Mouse (Mus musculus) G1E (cell line): ENCODE data around the gene Ehd1.

ENCODE experiments used
- CTCF ChIP-seq: IDR thresholded peaks from 2 replicates; pipeline ENCODE4 v1.5.1; 2012; ENCODE audit warnings: low read depth, low read length, inconsistent platforms, mixed read lengths
- GATA1 ChIP-seq: IDR thresholded peaks from 2 replicates; pipeline ENCODE4 v1.6.1; 2012; ENCODE audit warnings: borderline replicate concordance, low read length, inconsistent platforms, mixed read lengths
- GATA2 ChIP-seq: IDR thresholded peaks from 2 replicates; pipeline ENCODE4 v1.6.1; 2012; ENCODE audit warnings: low read depth, low read length, inconsistent platforms, borderline replicate concordance
- POLR2AphosphoS5 ChIP-seq: IDR thresholded peaks from 2 replicates; pipeline ENCODE4 v1.6.1; 2012; ENCODE audit warnings: low read depth, low read length, inconsistent platforms; ENCODE audit not compliant: insufficient replicate concordance
- TAL1 ChIP-seq: conservative IDR thresholded peaks from 2 replicates; pipeline ENCODE4 v1.6.1; 2012; ENCODE audit warnings: low read depth, low read length, inconsistent platforms, mixed read lengths

DNA sequence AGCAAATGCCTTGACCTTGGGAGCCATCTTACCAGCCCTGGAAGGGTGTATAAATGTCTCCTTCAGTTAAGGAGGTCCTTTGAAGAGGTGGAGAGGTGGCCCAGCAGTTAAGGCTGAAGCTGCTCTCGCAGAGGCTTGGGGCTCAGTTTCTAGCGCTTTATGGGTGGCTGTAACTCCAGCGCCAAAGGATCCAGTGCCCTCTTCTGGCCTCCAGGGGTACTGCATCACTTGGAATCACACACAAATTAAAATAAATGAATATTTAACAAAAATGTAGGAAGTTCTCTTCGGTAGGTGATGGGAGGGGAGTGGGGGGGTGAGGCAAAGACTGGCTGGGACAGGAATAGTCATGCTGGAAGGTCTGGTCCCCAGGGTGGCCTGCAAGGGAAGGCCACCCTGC, 15.6 kb upstream of the Ehd1 start:
- TF ChIP-seq CTCF: peak; percentile 49; the same call in 1 of the 2 replicates
- no peak for TF ChIP-seq POLR2AphosphoS5
- no peak for TF ChIP-seq GATA1
- TF ChIP-seq TAL1: no peak
- TF ChIP-seq GATA2: no peak
